Mouse (Mus musculus) forebrain, embryonic 14.5 days (tissue): ENCODE measurements around the gene Ace. TPM values are rescaled to one million over a fixed set of nuclear protein-coding genes. Genes with fewer than 3 reads are reported as not detected.
A peak's percentile ranks its signal among the peaks of the same experiment; 100 is the strongest.

Experiments
- ATAC-seq: fragments of 200-750 bp; cut with Nextera tagmentation; 2 replicates; pipeline ENCODE4 v1.8.0; 2017; ENCODE audit warnings: mild to moderate bottlenecking, moderate library complexity
- DNase-seq: peaks from one replicate; pipeline ENCODE4 v3.0.0-alpha.2; 2015; ENCODE audit warnings: low spot score
- H3K27ac ChIP-seq: fragments of 300-500 bp; sonication (generic); 2 replicates; pipeline ENCODE4 v1.5.1; 2014; ENCODE audit warnings: low read depth, mild to moderate bottlenecking, control low read depth, low read length, moderate library complexity
- H3K27me3 ChIP-seq: fragments of 300-500 bp; sonication (generic); replicated peaks from 2 replicates; pipeline ENCODE4 v1.6.1; 2014; ENCODE audit warnings: low read length, control low read depth, mixed read lengths; ENCODE audit not compliant: control insufficient read depth, insufficient read depth
- H3K36me3 ChIP-seq: fragments of 300-500 bp; sonication (generic); 2 replicates; pipeline ENCODE4 v1.6.1; 2014; ENCODE audit warnings: low read length, control low read depth; ENCODE audit not compliant: control insufficient read depth, insufficient read depth
- H3K4me1 ChIP-seq: fragments of 300-500 bp; sonication (generic); 2 replicates; pipeline ENCODE4 v1.6.1; 2014; ENCODE audit warnings: antibody characterized with exemption, low read length, control low read depth; ENCODE audit not compliant: control insufficient read depth, insufficient read depth
- H3K4me2 ChIP-seq: fragments of 300-500 bp; sonication (generic); 2 replicates; pipeline ENCODE4 v1.6.1; 2014; ENCODE audit warnings: mild to moderate bottlenecking, control low read depth, low read length
- H3K4me3 ChIP-seq: fragments of 300-500 bp; sonication (generic); 2 replicates; pipeline ENCODE4 v1.5.1; 2014; ENCODE audit warnings: low read depth, low read length, control low read depth
- H3K9ac ChIP-seq: fragments of 300-500 bp; sonication (generic); 2 replicates; pipeline ENCODE4 v1.6.1; 2014; ENCODE audit warnings: mild to moderate bottlenecking, low read length, control low read depth, moderate library complexity
- H3K9me3 ChIP-seq: fragments of 300-500 bp; sonication (generic); replicated peaks from 2 replicates; pipeline ENCODE4 v1.6.1; 2016; ENCODE audit warnings: low read length, control low read depth, mixed read lengths; ENCODE audit not compliant: control insufficient read depth
- WGBS: fragments of 180-500 bp; shearing (Covaris S2); extraction: QIAGEN DNeasy Blood & Tissue Kit; methylation state at CpG from one replicate; pipeline ENCODE4 v1.1.7; 2014; 5-methylcytosine and 5-hydroxymethylcytosine counted together
- polyA plus RNA-seq: library from polyadenylated mRNA; unstranded; fragments of >200 nt; fragmentation: Nextera tagmentation; extraction: Ambion mirVana; gene quantifications from 2 replicates; pipeline ENCODE4 v1.2.1, GENCODE M21; 2014

The Ace gene
- polyA plus RNA-seq, 1 experiment from 2014 or later = 1.9 TPM

DNA sequence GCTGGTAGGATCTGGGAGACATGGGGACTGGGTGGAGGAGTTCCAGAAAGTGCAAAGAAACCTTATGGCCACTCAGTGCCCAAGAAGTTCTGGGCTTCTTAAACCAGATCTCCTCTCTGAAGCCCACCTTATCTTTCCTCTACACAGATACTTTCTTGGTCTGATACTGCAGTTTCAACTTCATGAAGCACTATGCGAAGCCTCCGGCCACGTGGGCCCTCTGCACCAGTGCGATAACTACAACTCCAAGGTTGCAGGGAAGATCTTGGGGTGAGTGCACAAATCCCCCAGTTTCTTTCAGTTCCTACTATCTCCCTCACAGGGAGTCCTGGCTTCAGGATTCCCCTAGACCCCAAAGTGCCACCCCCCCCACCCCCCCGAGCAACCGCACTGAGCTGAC, 32.3 kb downstream of the Ace start:
- H3K4me3 ChIP-seq = no peak overlapping the region
- WGBS = 96% methylated on average over 6 of the region's 6 CpGs
- no peaks in the 10 kb centered on the region for H3K4me1 ChIP-seq
- no peak overlapping the region for H3K4me2 ChIP-seq
- H3K27me3 ChIP-seq = no peaks in the 10 kb centered on the region
- DNase-seq (no peak), ATAC-seq (no peak)
- H3K9me3 ChIP-seq = no peaks in the 10 kb centered on the region
- H3K27ac ChIP-seq = no peak overlapping the region
- H3K36me3 ChIP-seq = no peaks in the 10 kb centered on the region
- H3K9ac ChIP-seq = no peak overlapping the region

DNA sequence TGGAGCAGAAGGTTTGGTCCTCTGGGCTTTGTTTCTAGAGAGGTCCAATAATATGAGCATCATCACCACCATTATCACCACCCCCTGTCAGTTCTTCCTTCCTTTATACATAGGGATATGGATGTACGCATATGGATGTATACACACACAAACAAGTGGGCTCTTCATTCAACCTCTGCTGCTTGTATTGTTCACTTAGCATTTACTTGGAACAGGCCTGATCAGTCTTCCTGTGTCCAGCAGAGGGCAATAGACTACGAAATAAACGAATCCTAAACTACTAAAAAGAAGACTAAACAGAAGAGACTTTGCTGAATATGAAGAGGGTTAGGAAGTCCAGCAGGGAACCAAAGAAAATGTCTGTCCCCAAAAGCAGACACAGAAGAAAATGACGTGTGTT, 34.0 kb downstream of the Ace start:
- no peaks in the 10 kb centered on the region for H3K4me1 ChIP-seq
- H3K9ac ChIP-seq = no peak overlapping the region
- H3K4me3 ChIP-seq = no peak overlapping the region
- 48% methylated on average over 4 of the region's 4 CpGs for WGBS
- no peaks in the 10 kb centered on the region for H3K9me3 ChIP-seq
- no peaks in the 10 kb centered on the region for H3K27me3 ChIP-seq
- peak; percentile 65 for DNase-seq
- ATAC-seq = no peak
- H3K27ac ChIP-seq = no peak overlapping the region
- H3K4me2 ChIP-seq = no peak overlapping the region
- H3K36me3 ChIP-seq = no peaks in the 10 kb centered on the region

DNA sequence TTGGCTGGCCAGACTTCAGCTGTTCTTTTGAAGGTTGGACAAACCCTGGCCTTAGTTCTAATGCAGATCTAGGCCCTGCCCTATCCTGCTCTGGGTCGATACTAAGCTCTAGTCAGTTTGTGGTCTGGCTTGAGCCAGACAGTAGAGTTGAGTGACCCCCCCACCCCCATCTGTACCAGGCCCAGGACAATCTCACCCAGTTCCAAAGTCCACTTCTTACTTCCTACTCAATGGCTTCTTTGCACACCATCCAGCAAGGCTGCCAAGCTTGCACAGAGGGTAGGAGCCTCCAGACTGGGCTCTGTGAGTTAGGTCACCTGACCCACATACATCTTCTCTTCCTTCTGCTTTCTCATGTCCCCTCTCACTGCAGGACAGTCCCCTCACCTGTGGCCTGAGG, 36.8 kb downstream of the Ace start:
- ATAC-seq (no peak), DNase-seq (no peak)
- H3K4me2 ChIP-seq = no peak overlapping the region
- H3K4me1 ChIP-seq = no peaks in the 10 kb centered on the region
- no peak overlapping the region for H3K4me3 ChIP-seq
- no peak overlapping the region for H3K27ac ChIP-seq
- WGBS = 89% methylated on average over 1 of the region's 1 CpGs
- H3K9me3 ChIP-seq = no peaks in the 10 kb centered on the region
- no peaks in the 10 kb centered on the region for H3K36me3 ChIP-seq
- H3K27me3 ChIP-seq = peaks cover 5% of the 10 kb centered on the region; the same call in 1 of the 2 replicates
- H3K9ac ChIP-seq = no peak overlapping the region

GRCm38 (mm10) chr11:106005970-106006369, 38.2 kb downstream of the Ace start:
- Histone ChIP-seq H3K4me2 (no peak overlapping the region), H3K4me1 (no peaks in the 10 kb centered on the region), H3K4me3 (no peak overlapping the region), H3K36me3 (no peaks in the 10 kb centered on the region), H3K9me3 (no peaks in the 10 kb centered on the region), H3K27ac (no peak overlapping the region), H3K27me3 (peaks cover 5% of the 10 kb centered on the region; the same call in 1 of the 2 replicates), H3K9ac (no peak overlapping the region)
- DNase-seq = no peak
- WGBS = 32% methylated on average over 5 of the region's 5 CpGs
- ATAC-seq = no peak

DNA sequence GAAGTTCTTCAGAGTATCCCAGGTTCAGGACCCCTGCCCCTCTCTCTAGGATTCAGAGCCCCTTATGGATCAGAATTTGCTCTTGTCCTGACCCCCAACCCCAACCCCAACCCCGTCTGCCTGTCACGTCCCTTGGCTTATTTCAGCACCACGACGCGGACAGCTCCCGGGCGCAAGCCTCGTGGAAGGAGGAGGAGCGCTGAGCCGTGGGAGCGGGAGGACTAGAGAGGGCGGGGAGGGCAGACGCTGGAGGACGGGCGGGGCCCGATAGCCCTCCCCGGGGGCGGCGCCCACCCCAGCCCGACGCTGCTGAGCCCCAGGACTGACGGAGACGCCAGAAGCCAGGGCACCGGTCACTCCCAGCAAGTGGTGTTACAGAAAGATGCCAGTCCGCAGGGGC, 40.1 kb downstream of the Ace start, which contains the start of gene Kcnh6:
Kcnh6 (plus strand) TSS at position 304 of the 400 bp plus-strand sequence.
- Histone ChIP-seq H3K27me3 (peaks cover 5% of the 10 kb centered on the region; the same call in 1 of the 2 replicates), H3K36me3 (no peaks in the 10 kb centered on the region)

GRCm38 (mm10) chr11:106012711-106013110, 45.0 kb downstream of the Ace start:
- H3K4me3 ChIP-seq = no peak overlapping the region
- no peak for DNase-seq
- no peak for ATAC-seq
- H3K4me2 ChIP-seq = no peak overlapping the region
- no peak overlapping the region for H3K27ac ChIP-seq
- H3K9ac ChIP-seq = no peak overlapping the region
- no peaks in the 10 kb centered on the region for H3K9me3 ChIP-seq
- no peaks in the 10 kb centered on the region for H3K36me3 ChIP-seq
- peaks cover 5% of the 10 kb centered on the region; the same call in 1 of the 2 replicates for H3K27me3 ChIP-seq
- peaks cover 6% of the 10 kb centered on the region for H3K4me1 ChIP-seq
- 57% methylated on average over 7 of the region's 7 CpGs for WGBS

More for the DNA sequence above, 40.1 kb downstream of the Ace start, which contains the start of gene Kcnh6:
- WGBS = under 1% methylated on average over 23 of the region's 25 CpGs
- Histone ChIP-seq H3K4me3 (no peak within 1 kb of the TSS), H3K27ac (no peak within 1 kb of the TSS), H3K4me2 (peak within 1 kb of the TSS; percentile 38), H3K9me3 (no peaks in the 10 kb centered on the region), H3K9ac (no peak within 1 kb of the TSS), H3K4me1 (no peaks in the 10 kb centered on the region)
- no peak for ATAC-seq
- DNase-seq = peak; percentile 42

DNA sequence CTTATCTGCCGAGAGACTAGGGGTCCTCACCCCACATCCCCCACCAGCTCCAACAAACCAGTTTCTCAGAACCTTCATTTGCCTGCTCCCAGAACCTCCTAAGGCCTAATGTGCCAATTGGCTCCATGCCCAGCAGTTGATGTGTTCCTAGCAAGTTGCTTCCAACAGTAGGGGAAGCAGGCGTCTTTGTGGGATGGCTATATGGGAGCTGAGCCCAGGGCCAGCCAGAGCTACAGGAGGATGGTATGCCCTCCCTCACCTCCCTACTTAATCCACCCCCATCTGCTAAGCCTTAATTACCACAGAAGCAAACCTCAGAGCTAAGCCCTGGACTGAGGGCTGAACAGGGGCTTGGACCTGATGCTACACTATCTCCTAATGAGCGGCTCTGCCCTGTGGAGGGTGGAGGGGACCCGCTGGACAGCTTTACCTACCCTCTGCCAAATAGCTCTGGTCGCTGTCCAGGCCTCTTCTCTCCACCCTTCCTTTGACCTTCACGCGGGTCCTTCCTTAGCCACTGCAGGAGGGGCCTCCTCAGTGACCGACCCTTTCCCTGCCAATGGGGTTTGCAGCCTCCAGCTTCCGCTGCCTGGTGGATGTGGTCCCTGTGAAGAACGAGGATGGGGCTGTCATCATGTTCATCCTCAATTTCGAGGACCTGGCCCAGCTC, 45.9 kb downstream of the Ace start:
- peaks cover under 1% of the 10 kb centered on the region; the same call in 1 of the 2 replicates for H3K27me3 ChIP-seq
- no peak overlapping the region for H3K4me2 ChIP-seq
- H3K9me3 ChIP-seq = no peaks in the 10 kb centered on the region
- no peak overlapping the region for H3K4me3 ChIP-seq
- no peak for ATAC-seq
- H3K27ac ChIP-seq = no peak overlapping the region
- DNase-seq = peak; percentile 74
- no peaks in the 10 kb centered on the region for H3K36me3 ChIP-seq
- no peak overlapping the region for H3K9ac ChIP-seq
- 60% methylated on average over 11 of the region's 11 CpGs for WGBS
- H3K4me1 ChIP-seq = peaks cover 6% of the 10 kb centered on the region

DNA sequence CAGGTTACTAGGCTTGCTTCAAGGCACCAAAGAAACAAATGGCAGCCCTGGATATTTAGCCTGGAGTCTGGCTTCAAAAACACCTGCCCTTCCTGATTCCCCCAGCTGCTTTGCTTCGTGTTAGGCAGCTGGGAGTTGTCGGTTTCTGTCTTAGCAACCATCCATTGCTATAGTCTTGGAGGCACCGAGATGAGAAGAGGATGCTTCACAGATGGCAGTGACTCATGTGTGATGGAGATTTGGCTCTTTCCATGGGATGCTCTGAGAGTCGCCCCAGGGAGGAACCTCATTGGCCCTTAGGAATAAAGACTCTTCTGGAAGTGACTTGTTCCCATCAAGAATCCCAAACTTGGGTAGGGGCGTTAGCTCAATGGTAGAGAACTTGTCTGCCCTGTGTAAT, 48.7 kb downstream of the Ace start:
- 76% methylated on average over 5 of the region's 5 CpGs for WGBS
- H3K4me3 ChIP-seq = no peak overlapping the region
- no peaks in the 10 kb centered on the region for H3K9me3 ChIP-seq
- DNase-seq = no peak
- peaks cover 9% of the 10 kb centered on the region for H3K4me1 ChIP-seq
- no peak for ATAC-seq
- no peaks in the 10 kb centered on the region; the same call in 1 of the 2 replicates for H3K27me3 ChIP-seq
- no peak overlapping the region for H3K27ac ChIP-seq
- H3K9ac ChIP-seq = no peak overlapping the region
- no peak overlapping the region for H3K4me2 ChIP-seq
- H3K36me3 ChIP-seq = no peaks in the 10 kb centered on the region

DNA sequence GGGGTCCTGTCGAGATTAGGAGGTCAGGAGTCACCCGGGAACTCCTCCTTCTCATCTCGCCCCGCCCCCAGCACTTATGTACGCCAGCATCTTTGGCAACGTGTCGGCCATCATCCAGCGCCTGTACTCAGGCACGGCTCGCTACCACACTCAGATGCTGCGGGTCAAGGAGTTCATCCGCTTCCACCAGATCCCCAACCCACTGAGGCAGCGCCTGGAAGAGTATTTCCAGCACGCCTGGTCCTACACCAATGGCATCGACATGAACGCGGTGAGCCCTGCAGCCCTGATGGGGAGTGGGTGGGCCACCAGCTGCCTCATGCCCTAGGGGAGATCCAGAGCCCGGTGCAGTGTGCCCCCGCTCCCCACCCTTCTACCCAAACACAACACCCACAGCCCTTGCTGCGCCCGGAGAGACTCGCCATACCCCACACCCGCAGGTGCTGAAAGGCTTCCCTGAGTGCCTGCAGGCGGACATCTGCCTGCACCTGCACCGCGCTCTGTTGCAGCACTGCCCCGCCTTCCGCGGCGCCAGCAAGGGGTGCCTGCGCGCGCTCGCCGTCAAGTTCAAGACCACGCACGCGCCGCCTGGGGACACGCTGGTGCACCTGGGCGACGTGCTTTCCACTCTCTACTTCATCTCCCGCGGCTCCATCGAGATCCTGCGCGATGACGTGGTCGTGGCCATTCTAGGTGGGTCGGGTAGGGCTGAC, 52.5 kb downstream of the Ace start:
- Histone ChIP-seq H3K4me3 (peak overlapping the region; percentile 38), H3K27me3 (no peaks in the 10 kb centered on the region; the same call in 1 of the 2 replicates), H3K4me1 (peaks cover 3% of the 10 kb centered on the region; the same call in 1 of the 2 replicates), H3K4me2 (peak overlapping the region; percentile 73), H3K9me3 (no peaks in the 10 kb centered on the region), H3K9ac (peak overlapping the region; percentile 66), H3K27ac (peak overlapping the region; percentile 33; the same call in 1 of the 2 replicates), H3K36me3 (no peaks in the 10 kb centered on the region)
- peak; percentile 79 for ATAC-seq
- peak; percentile 59 for DNase-seq
- WGBS = under 1% methylated on average over 50 of the region's 50 CpGs
